Mouse (Mus musculus) activated CD4-positive, CD25-positive, alpha-beta regulatory T cell, adult 4 months (primary cell): ENCODE results near the gene Tfap2a. TPM values are rescaled to one million over a fixed set of nuclear protein-coding genes. Genes with fewer than 3 reads are reported as not detected.
A peak's percentile ranks its signal among the peaks of the same experiment; 100 is the strongest.

Experiments
- ATAC-seq: one replicate; pipeline ENCODE4 v1.8.0; 2017
- polyA plus RNA-seq, 2 experiments: library from polyadenylated mRNA; unstranded; fragments of 100-300 nt; shearing (Covaris generic); gene quantifications; one replicate each; pipeline ENCODE4 v1.2.1; 2017

Gene Tfap2a
- polyA plus RNA-seq, 2 experiments from 2014 or later: not detected

- ATAC-seq: no peak
Observed at GRCm38 (mm10) chr13:40733542-40734151, 4.5 kb downstream of the Tfap2a start.

GRCm38 (mm10) chr13:40732816-40733541 lies 5.2 kb downstream of the Tfap2a start:
- ATAC-seq: no peak

GRCm38 (mm10) chr13:40732085-40732484 lies 6.1 kb downstream of the Tfap2a start:
- no peak for ATAC-seq

GRCm38 (mm10) chr13:40731179-40731841 lies 6.9 kb downstream of the Tfap2a start:
- no peak for ATAC-seq

GRCm38 (mm10) chr13:40730651-40731178 lies 7.5 kb downstream of the Tfap2a start:
- peak; percentile 65 for ATAC-seq

- ATAC-seq: no peak
Observed at GRCm38 (mm10) chr13:40729592-40730431, 8.4 kb downstream of the Tfap2a start.

GRCm38 (mm10) chr13:40729037-40729436 lies 9.1 kb downstream of the Tfap2a start:
- no peak for ATAC-seq

GRCm38 (mm10) chr13:40728626-40728990 lies 9.6 kb downstream of the Tfap2a start:
- ATAC-seq: no peak

- ATAC-seq: no peak
Observed at GRCm38 (mm10) chr13:40727731-40728625, 10.2 kb downstream of the Tfap2a start.

- ATAC-seq: no peak
Observed at GRCm38 (mm10) chr13:40725924-40726323, 12.3 kb downstream of the Tfap2a start.

- ATAC-seq: no peak
Observed at GRCm38 (mm10) chr13:40723598-40723920, 14.6 kb downstream of the Tfap2a start.

GRCm38 (mm10) chr13:40722741-40723597 lies 15.2 kb downstream of the Tfap2a start:
- peak; percentile 98 for ATAC-seq

- no peak for ATAC-seq
Observed at GRCm38 (mm10) chr13:40719741-40720082, 18.5 kb downstream of the Tfap2a start.

- ATAC-seq: no peak
Observed at GRCm38 (mm10) chr13:40719066-40719740, 19.0 kb downstream of the Tfap2a start.

GRCm38 (mm10) chr13:40716771-40717716 lies 21.1 kb downstream of the Tfap2a start:
- no peak for ATAC-seq

GRCm38 (mm10) chr13:40714531-40714930 lies 23.6 kb downstream of the Tfap2a start:
- no peak for ATAC-seq

GRCm38 (mm10) chr13:40713681-40714080 lies 24.5 kb downstream of the Tfap2a start:
- ATAC-seq: no peak

GRCm38 (mm10) chr13:40713241-40713640 lies 24.9 kb downstream of the Tfap2a start:
- no peak for ATAC-seq

- no peak for ATAC-seq
Observed at GRCm38 (mm10) chr13:40712526-40712832, 25.7 kb downstream of the Tfap2a start.
